Comparison of ENCODE assay signal across 8 mouse cellular contexts in genomic region chr3:40949903-40950600, GRCm38 (mm10). TPM values are rescaled to one million over a fixed set of nuclear protein-coding genes. Genes with fewer than 3 reads are reported as not detected.
DNase-seq lines count a peak whose midpoint lies in the region; ATAC-seq and TF ChIP-seq lines count a peak whose summit lies in the region.

No protein-coding gene starts in this region.

- in situ Hi-C loops in Patski (cut with MboI; ENCODE audit: low pct_unique_long_range_greater_than_20kb): loop anchor here (10.0 kb wide), 1 partner anchor 225 kb away; no protein-coding TSS in a partner anchor

- no peaks in the 10 kb centered on the region for H3K27me3 ChIP-seq in Patski
- H3K27me3 ChIP-seq in heart, embryonic 10.5 days (ENCODE audit: insufficient read depth, poor library complexity, severe bottlenecking): peaks cover 15% of the 10 kb centered on the region; the same call in 1 of the 2 replicates
- H3K27me3 ChIP-seq in kidney, embryonic 15.5 days: peaks cover 17% of the 10 kb centered on the region; the same call in 1 of the 2 replicates
- no peaks in the 10 kb centered on the region for H3K27me3 ChIP-seq in lung, postnatal 0 days (replicated peaks; ENCODE audit: insufficient read depth, low read length)

- peak overlapping the region; percentile 99 for H3K4me2 ChIP-seq in kidney, embryonic 15.5 days
- H3K4me2 ChIP-seq in lung, postnatal 0 days (replicated peaks; ENCODE audit: low read depth, low read length): peak overlapping the region; percentile 98

- peak overlapping the region; percentile 62 for H3K4me3 ChIP-seq in cortical plate, adult 2 months (ENCODE audit: insufficient read depth, low read length)
- peak overlapping the region; percentile 92 for H3K4me3 ChIP-seq in heart, embryonic 10.5 days
- peak overlapping the region; percentile 83 for H3K4me3 ChIP-seq in kidney, embryonic 15.5 days (replicated peaks)
- peak overlapping the region; percentile 82 for H3K4me3 ChIP-seq in lung, postnatal 0 days (ENCODE audit: low read depth, low read length)

- 3% methylated on average over 103 of the region's 118 CpGs for WGBS in heart, embryonic 10.5 days
- WGBS in kidney, embryonic 15.5 days: under 1% methylated on average over 110 of the region's 118 CpGs
- WGBS in lung, postnatal 0 days: 0% methylated on average over 23 of the region's 118 CpGs

- DNase-seq in CD4-positive, CD25-positive, alpha-beta regulatory T cell, adult 2 months (ENCODE audit: low read depth, low spot score): peak; percentile 72
- DNase-seq in Patski (ENCODE audit: low read depth, low spot score): no peak
- no peak for DNase-seq in heart, embryonic 10.5 days (ENCODE audit: low spot score)
- DNase-seq in lung, postnatal 0 days (ENCODE audit: low spot score): peak; percentile 56
- peak; percentile 14 to 15 for DNase-seq in right cerebral cortex, adult 2 months (ENCODE audit: low spot score in 2 of 2)
- peak; percentile 45 for DNase-seq in urinary bladder, postnatal 25 days (ENCODE audit: low spot score)

- TF ChIP-seq EP300 in lung, postnatal 0 days (IDR thresholded peaks at IDR 0.05): no peak

- no peaks in the 10 kb centered on the region for H3K36me3 ChIP-seq in heart, embryonic 10.5 days
- H3K36me3 ChIP-seq in kidney, embryonic 15.5 days: no peaks in the 10 kb centered on the region
- no peaks in the 10 kb centered on the region for H3K36me3 ChIP-seq in lung, postnatal 0 days (ENCODE audit: insufficient read depth, low read length)

- no peak overlapping the region for H3K27ac ChIP-seq in cortical plate, adult 2 months (ENCODE audit: insufficient read depth, low read length)
- peak overlapping the region; percentile 92 for H3K27ac ChIP-seq in heart, embryonic 10.5 days
- H3K27ac ChIP-seq in kidney, embryonic 15.5 days: peak overlapping the region; percentile 89
- H3K27ac ChIP-seq in lung, postnatal 0 days (ENCODE audit: low read length): peak overlapping the region; percentile 94

- peak; percentile 42 for ATAC-seq in Patski
- peak; percentile 42 for ATAC-seq in kidney, embryonic 15.5 days (replicated peaks; ENCODE audit: low FRiP score)
- peak; percentile 25 for ATAC-seq in lung, postnatal 0 days

- CTCF ChIA-PET in Patski (lab: Charles Lee): no interaction called here

- no peaks in the 10 kb centered on the region for H3K9me3 ChIP-seq in heart, embryonic 10.5 days
- no peaks in the 10 kb centered on the region for H3K9me3 ChIP-seq in kidney, embryonic 15.5 days (replicated peaks)
- H3K9me3 ChIP-seq in lung, postnatal 0 days (ENCODE audit: low read length): no peaks in the 10 kb centered on the region

- peak overlapping the region; percentile 68 for H3K9ac ChIP-seq in kidney, embryonic 15.5 days
- peak overlapping the region; percentile 65 for H3K9ac ChIP-seq in lung, postnatal 0 days (replicated peaks; ENCODE audit: low read depth)

- TF ChIP-seq CTCF in Patski (IDR thresholded peaks at IDR 0.05): no peak
- no peak for TF ChIP-seq CTCF in cortical plate, adult 2 months (IDR thresholded peaks at IDR 0.05; ENCODE audit: extremely low read depth, insufficient read depth, low read length)
- TF ChIP-seq CTCF in lung, postnatal 0 days (IDR thresholded peaks at IDR 0.05): no peak; the same call in 1 of the 2 replicates

- no peaks in the 10 kb centered on the region for H3K4me1 ChIP-seq in cortical plate, adult 2 months (ENCODE audit: control insufficient read depth, insufficient read depth, low read length)
- 0 out of 2 replicates have a peak, but pooled peaks cover 8% of the 10 kb centered on the region for H3K4me1 ChIP-seq in heart, embryonic 10.5 days
- H3K4me1 ChIP-seq in kidney, embryonic 15.5 days: peaks cover 7% of the 10 kb centered on the region
- H3K4me1 ChIP-seq in lung, postnatal 0 days (ENCODE audit: insufficient read depth, low read depth, low read length): no peaks in the 10 kb centered on the region

- POLR2A ChIA-PET in Patski (lab: Charles Lee): no interaction called here

- TF ChIP-seq POLR2A in cortical plate, adult 2 months (IDR thresholded peaks at IDR 0.05; ENCODE audit: extremely low read depth, insufficient read depth, low read length): no peak

RNA-seq across cellular contexts. Expression of gene Larp1b, which starts 0.4 kb away (rescaled TPM):
- polyA plus RNA-seq in Patski (2021): 64.6 TPM
- 21.8 and 23.0 TPM in 2 replicates for polyA plus RNA-seq in cortical plate, adult 2 months (2012; rRNA removed)
- 5.8 and 8.8 TPM in 2 replicates for polyA plus RNA-seq in heart, embryonic 10.5 days (2016; fragmentation: Nextera tagmentation; extraction: Ambion mirVana)
- 8.3 and 10.1 TPM in 2 replicates for polyA plus RNA-seq in kidney, embryonic 15.5 days (2015; fragmentation: Nextera tagmentation; extraction: Ambion mirVana)
- 6.6 and 7.2 TPM in 2 replicates for polyA plus RNA-seq in lung, postnatal 0 days (2015; fragmentation: Nextera tagmentation; extraction: Ambion mirVana)

RNA-seq across cellular contexts. Expression of gene 1700034I23Rik, which starts 47.7 kb away (rescaled TPM):
- 0.06 TPM for polyA plus RNA-seq in Patski (2021)
- polyA plus RNA-seq in cortical plate, adult 2 months (2012; rRNA removed): 0.06 and 0.11 TPM in 2 replicates
- polyA plus RNA-seq in heart, embryonic 10.5 days (2016; fragmentation: Nextera tagmentation; extraction: Ambion mirVana): 0.05 and 0.21 TPM in 2 replicates
- 0.10 and 0.35 TPM in 2 replicates for polyA plus RNA-seq in kidney, embryonic 15.5 days (2015; fragmentation: Nextera tagmentation; extraction: Ambion mirVana)
- polyA plus RNA-seq in lung, postnatal 0 days (2015; fragmentation: Nextera tagmentation; extraction: Ambion mirVana): 0.08 TPM in 1 of 2 replicates, not detected in the other

Comparison
In these comparisons a context has a peak if more than half of its experiments do, and no peak if none do; other contexts are left out.
1. DNase-seq: peak in CD4-positive, CD25-positive, alpha-beta regulatory T cell, adult 2 months (single experiment), lung, postnatal 0 days (single experiment), right cerebral cortex, adult 2 months (2 of 2) and urinary bladder, postnatal 25 days (single experiment); none in Patski (single experiment) and heart, embryonic 10.5 days (single experiment).
2. Peak in every context shown above with its lines, with median percentiles within 50 percentile points of each other: ATAC-seq and H3K4me3 ChIP-seq.